Mouse (Mus musculus) CH12.LX (cell line): ENCODE results near the gene Dctn3. TPM values are rescaled to one million over a fixed set of nuclear protein-coding genes. Genes with fewer than 3 reads are reported as not detected.
A peak's percentile ranks its signal among the peaks of the same experiment; 100 is the strongest.

Experiments
- DNase-seq: peaks from one replicate; pipeline ENCODE4 v3.0.0-alpha.2; 2013; ENCODE audit errors: extremely low read depth
- H3K27ac ChIP-seq: 2 replicates; pipeline ENCODE4 v1.5.1; 2012; ENCODE audit warnings: low read depth, mild to moderate bottlenecking, control low read depth, moderate library complexity; ENCODE audit not compliant: insufficient read depth
- H3K27me3 ChIP-seq: replicated peaks from 2 replicates; pipeline ENCODE3; 2012; ENCODE audit warnings: inconsistent platforms
- H3K36me3 ChIP-seq, 2 experiments: replicated peaks in 1 of 2; 2 replicates each; pipeline versions ENCODE3 to v1.6.1; 2012; ENCODE audit warnings: inconsistent platforms in 1 of 2, low read length in 1 of 2, mild to moderate bottlenecking in 1 of 2, mixed read lengths in 1 of 2, moderate library complexity in 1 of 2; ENCODE audit not compliant: control insufficient read depth in 1 of 2, insufficient read depth in 1 of 2
- H3K4me1 ChIP-seq, 2 experiments: 2 replicates each; pipeline ENCODE4 v1.6.1; 2012; ENCODE audit warnings: inconsistent platforms in 1 of 2, moderate library complexity in 1 of 2; ENCODE audit not compliant: insufficient read depth in 2 of 2, control insufficient read depth in 1 of 2
- H3K4me2 ChIP-seq: 2 replicates; pipeline ENCODE4 v1.6.1; 2012; ENCODE audit warnings: low read depth, mild to moderate bottlenecking, control low read depth; ENCODE audit not compliant: poor library complexity, insufficient read depth, severe bottlenecking
- H3K4me3 ChIP-seq, 3 experiments: fragments of 150-350 bp in 1 of 3; sonication (generic) in 1 of 3; replicated peaks in 1 of 3; 2 replicates each; pipeline versions ENCODE3 to v1.5.1; 2011 to 2012; ENCODE audit warnings: low read depth in 2 of 3, low read length in 2 of 3, mild to moderate bottlenecking in 2 of 3, moderate library complexity in 2 of 3, control low read depth in 1 of 3, improper control_type of control experiment in 1 of 3, inconsistent platforms in 1 of 3, mixed read lengths in 1 of 3; ENCODE audit not compliant: poor library complexity in 1 of 3
- H3K79me2 ChIP-seq: replicated peaks from 2 replicates; pipeline ENCODE4 v1.6.1; 2012; ENCODE audit warnings: mild to moderate bottlenecking, moderate library complexity; ENCODE audit not compliant: control insufficient read depth, poor library complexity, insufficient read depth, severe bottlenecking; ENCODE audit errors: extremely low read depth
- H3K9ac ChIP-seq: 2 replicates; pipeline ENCODE4 v1.6.1; 2012; ENCODE audit warnings: low read depth, mild to moderate bottlenecking, control low read depth, moderate library complexity; ENCODE audit not compliant: insufficient read depth
- H3K9me3 ChIP-seq: replicated peaks from 2 replicates; pipeline ENCODE3; 2012; ENCODE audit warnings: low read length, inconsistent platforms, mixed read lengths
- BHLHE40 ChIP-seq: IDR thresholded peaks from 2 replicates; pipeline ENCODE4 v1.6.1; 2011; ENCODE audit warnings: mild to moderate bottlenecking, low read depth, low read length, improper control_type of control experiment
- CHD1 ChIP-seq: IDR thresholded peaks from 2 replicates; pipeline ENCODE4 v1.6.1; 2012; ENCODE audit warnings: low read depth, low read length, improper control_type of control experiment, inconsistent platforms
- CHD2 ChIP-seq: IDR thresholded peaks from 2 replicates; pipeline ENCODE4 v1.6.1; 2011; ENCODE audit warnings: low read length, improper control_type of control experiment
- CTCF ChIP-seq, 2 experiments: IDR thresholded peaks in 1 of 2; conservative IDR thresholded peaks in 1 of 2; 2 replicates each; pipeline ENCODE4 v1.5.1; 2011 to 2012; ENCODE audit warnings: low read depth in 2 of 2, low read length in 2 of 2, improper control_type of control experiment in 1 of 2, inconsistent platforms in 1 of 2, mild to moderate bottlenecking in 1 of 2, moderate library complexity in 1 of 2
- E2F4 ChIP-seq: IDR thresholded peaks from 2 replicates; pipeline ENCODE4 v1.6.1; 2011; ENCODE audit warnings: low read depth, low read length, improper control_type of control experiment; ENCODE audit not compliant: insufficient replicate concordance
- ELF1 ChIP-seq: IDR thresholded peaks from 2 replicates; pipeline ENCODE4 v1.6.1; 2014; ENCODE audit warnings: low read depth, mild to moderate bottlenecking, inconsistent platforms, low read length, improper control_type of control experiment
- EP300 ChIP-seq: IDR thresholded peaks from 2 replicates; pipeline ENCODE4 v1.6.1; 2011; ENCODE audit warnings: low read length, improper control_type of control experiment
- ETS1 ChIP-seq: conservative IDR thresholded peaks from 2 replicates; pipeline ENCODE4 v1.6.1; 2012; ENCODE audit warnings: low read depth, mild to moderate bottlenecking, inconsistent platforms, low read length, improper control_type of control experiment, moderate library complexity
- GABPA ChIP-seq: IDR thresholded peaks from 2 replicates; pipeline ENCODE4 v1.6.1; 2012; ENCODE audit warnings: low read depth, low read length, improper control_type of control experiment, inconsistent platforms; ENCODE audit not compliant: insufficient replicate concordance
- HCFC1 ChIP-seq: IDR thresholded peaks from 2 replicates; pipeline ENCODE4 v1.6.1; 2012; ENCODE audit warnings: low read depth, mild to moderate bottlenecking, inconsistent platforms, low read length, improper control_type of control experiment
- IRF4 ChIP-seq: IDR thresholded peaks from 2 replicates; pipeline ENCODE4 v1.6.1; 2014; ENCODE audit warnings: low read depth, mild to moderate bottlenecking, inconsistent platforms, low read length, improper control_type of control experiment
- JUN ChIP-seq: IDR thresholded peaks from 2 replicates; pipeline ENCODE4 v1.6.1; 2011; ENCODE audit warnings: low read depth, mild to moderate bottlenecking, low read length, improper control_type of control experiment, moderate library complexity; ENCODE audit not compliant: insufficient read depth
- JUND ChIP-seq: conservative IDR thresholded peaks from 2 replicates; pipeline ENCODE4 v1.6.1; 2011; ENCODE audit warnings: low read depth, low read length, improper control_type of control experiment
- KAT2A ChIP-seq: IDR thresholded peaks from 2 replicates; pipeline ENCODE4 v1.6.1; 2012; ENCODE audit warnings: low read length, improper control_type of control experiment, inconsistent platforms; ENCODE audit not compliant: insufficient replicate concordance
- MAFK ChIP-seq: IDR thresholded peaks from 2 replicates; pipeline ENCODE4 v1.6.1; 2011; ENCODE audit warnings: low read length, improper control_type of control experiment; ENCODE audit not compliant: insufficient replicate concordance
- MAX ChIP-seq: IDR thresholded peaks from 2 replicates; pipeline ENCODE4 v1.6.1; 2011; ENCODE audit warnings: low read length, improper control_type of control experiment
- MAZ ChIP-seq: IDR thresholded peaks from 2 replicates; pipeline ENCODE4 v1.6.1; 2012; ENCODE audit warnings: low read depth, mild to moderate bottlenecking, inconsistent platforms, low read length, improper control_type of control experiment, moderate library complexity
- MEF2A ChIP-seq: IDR thresholded peaks from 2 replicates; pipeline ENCODE4 v1.6.1; 2014; ENCODE audit warnings: low read depth, mild to moderate bottlenecking, inconsistent platforms, low read length, improper control_type of control experiment, borderline replicate concordance
- MXI1 ChIP-seq: IDR thresholded peaks from 2 replicates; pipeline ENCODE4 v1.6.1; 2011; ENCODE audit warnings: mild to moderate bottlenecking, low read depth, low read length, improper control_type of control experiment
- MYC ChIP-seq: IDR thresholded peaks from 2 replicates; pipeline ENCODE4 v1.6.1; 2011; ENCODE audit warnings: low read depth, mild to moderate bottlenecking, improper control_type of control experiment, low read length
- NELFE ChIP-seq: IDR thresholded peaks from 2 replicates; pipeline ENCODE4 v1.6.1; 2011; ENCODE audit warnings: low read depth, low read length, improper control_type of control experiment
- NRF1 ChIP-seq: IDR thresholded peaks from 2 replicates; pipeline ENCODE4 v1.6.1; 2014; ENCODE audit warnings: low read depth, mild to moderate bottlenecking, inconsistent platforms, low read length, improper control_type of control experiment, moderate library complexity
- PAX5 ChIP-seq: IDR thresholded peaks from 2 replicates; pipeline ENCODE4 v1.6.1; 2012; ENCODE audit warnings: low read length, inconsistent platforms, mixed read lengths
- POLR2A ChIP-seq: IDR thresholded peaks from 2 replicates; pipeline ENCODE4 v1.6.1; 2011; ENCODE audit warnings: low read depth, mild to moderate bottlenecking, improper control_type of control experiment, low read length
- POLR2AphosphoS2 ChIP-seq: IDR thresholded peaks from 2 replicates; pipeline ENCODE4 v1.6.1; 2011; ENCODE audit warnings: low read depth, low read length, improper control_type of control experiment
- RAD21 ChIP-seq: IDR thresholded peaks from 2 replicates; pipeline ENCODE4 v1.6.1; 2011; ENCODE audit warnings: low read depth, mild to moderate bottlenecking, low read length, improper control_type of control experiment, moderate library complexity
- RCOR1 ChIP-seq: conservative IDR thresholded peaks from 2 replicates; pipeline ENCODE4 v1.6.1; 2012; ENCODE audit warnings: low read depth, mild to moderate bottlenecking, inconsistent platforms, low read length, improper control_type of control experiment
- SIN3A ChIP-seq: IDR thresholded peaks from 2 replicates; pipeline ENCODE4 v1.6.1; 2012; ENCODE audit warnings: low read length, improper control_type of control experiment, inconsistent platforms
- SMC3 ChIP-seq: IDR thresholded peaks from 2 replicates; pipeline ENCODE4 v1.6.1; 2011; ENCODE audit warnings: low read depth, low read length, improper control_type of control experiment
- TBP ChIP-seq: conservative IDR thresholded peaks from 2 replicates; pipeline ENCODE4 v1.6.1; 2011; ENCODE audit warnings: low read depth, low read length, improper control_type of control experiment
- TCF12 ChIP-seq: IDR thresholded peaks from 2 replicates; pipeline ENCODE4 v1.6.1; 2014; ENCODE audit warnings: low read depth, mild to moderate bottlenecking, inconsistent platforms, low read length, improper control_type of control experiment
- UBTF ChIP-seq: IDR thresholded peaks from 2 replicates; pipeline ENCODE4 v1.6.1; 2012; ENCODE audit warnings: low read depth, mild to moderate bottlenecking, inconsistent platforms, low read length, improper control_type of control experiment, moderate library complexity
- USF1 ChIP-seq: IDR thresholded peaks from 2 replicates; pipeline ENCODE4 v1.6.1; 2014; ENCODE audit warnings: low read depth, mild to moderate bottlenecking, inconsistent platforms, low read length, improper control_type of control experiment
- USF2 ChIP-seq: conservative IDR thresholded peaks from 2 replicates; pipeline ENCODE4 v1.6.1; 2011; ENCODE audit warnings: low read depth, low read length, improper control_type of control experiment
- ZC3H11A ChIP-seq: IDR thresholded peaks from 2 replicates; pipeline ENCODE4 v1.6.1; 2012; ENCODE audit warnings: low read depth, mild to moderate bottlenecking, inconsistent platforms, low read length, improper control_type of control experiment
- ZKSCAN1 ChIP-seq: IDR thresholded peaks from 2 replicates; pipeline ENCODE4 v1.6.1; 2012; ENCODE audit warnings: low read depth, inconsistent platforms, low read length, improper control_type of control experiment, borderline replicate concordance
- ZMIZ1 ChIP-seq: IDR thresholded peaks from 2 replicates; pipeline ENCODE4 v1.6.1; 2012; ENCODE audit warnings: low read depth, mild to moderate bottlenecking, inconsistent platforms, low read length, improper control_type of control experiment
- ZNF384 ChIP-seq: IDR thresholded peaks from 2 replicates; pipeline ENCODE4 v1.6.1; 2012; ENCODE audit warnings: low read depth, low read length, improper control_type of control experiment, inconsistent platforms
- dilution Hi-C: fragments of 300-500 bp; cut with MboI; formaldehyde crosslinking; loops from 2 replicates; pipeline ENCODE4 v1.14.3; 2020; ENCODE audit warnings: low sequenced_read_pairs; ENCODE audit not compliant: extremely low pct_unique_long_range_greater_than_20kb, extremely low pct_ligation_motif_present
- in situ Hi-C: fragments of 300-500 bp; cut with MboI; formaldehyde crosslinking; loops from 3 replicates; pipeline ENCODE4 v1.14.3; 2019; ENCODE audit warnings: low sequenced_read_pairs, low pct_ligation_motif_present, low pct_unique_long_range_greater_than_20kb, mixed read lengths
- polyA plus RNA-seq: library from polyadenylated mRNA; unstranded; fragments of >175 nt; gene quantifications from 2 replicates; pipeline ENCODE4 v1.2.1, GENCODE M21; 2012; ENCODE audit warnings: low read depth; ENCODE audit not compliant: insufficient read length
- total RNA-seq, 2 experiments: library from RNA; depleted of rRNA; stranded (reverse); fragments of 300-350 nt in 1 of 2; fragments of >200 nt in 1 of 2; gene quantifications; 2 replicates each; pipeline ENCODE4 v1.2.3; 2012 to 2014

The Dctn3 gene
- 130 and 133 TPM in 2 replicates for total RNA-seq (2012; rRNA removed)
- 112 and 125 TPM in 2 replicates for total RNA-seq (2014; rRNA removed)
- 90.5 and 117 TPM in 2 replicates for polyA plus RNA-seq

GRCm38 (mm10) chr4:41722918-41723351 lies at the start of gene Dctn3:
Gene Dctn3 (minus strand): TSS chr4:41723170.
- H3K79me2 ChIP-seq: peaks cover 12% of the 10 kb centered on the region
- in situ Hi-C loops: no loop called here
- H3K9ac ChIP-seq: peak within 1 kb of the TSS; percentile 81
- peaks cover 24 to 29% of the 10 kb centered on the region in 2 experiments for H3K36me3 ChIP-seq
- dilution Hi-C loops: no loop called here
- DNase-seq: peak; percentile 98
- no peak within 1 kb of the TSS for H3K27ac ChIP-seq
- peak within 1 kb of the TSS; percentile 75 to 94 (median 84) for H3K4me3 ChIP-seq
- peak within 1 kb of the TSS; percentile 64 for H3K4me2 ChIP-seq
- H3K9me3 ChIP-seq: no peaks in the 10 kb centered on the region
- peaks cover 36% of the 10 kb centered on the region for H3K27me3 ChIP-seq
- H3K4me1 ChIP-seq: peaks cover 4 to 16% of the 10 kb centered on the region in 2 experiments
- TF ChIP-seq PAX5: no peak
- no peak for TF ChIP-seq USF2
- TF ChIP-seq MAZ: no peak
- no peak for TF ChIP-seq IRF4
- TF ChIP-seq MAX: no peak
- TF ChIP-seq HCFC1: peak; percentile 87
- peak; percentile 94 for TF ChIP-seq SIN3A
- TF ChIP-seq GABPA: no peak
- peak; percentile 84 for TF ChIP-seq JUND
- peak; percentile 83; the same call in 1 of the 2 replicates for TF ChIP-seq TCF12
- TF ChIP-seq CTCF (conservative IDR thresholded peaks at IDR 0.05 in 1 of 2, IDR thresholded peaks at IDR 0.05 in 1 of 2; ENCODE audit: low read depth in 2 of 2, low read length in 2 of 2): no peak
- peak; percentile 70 for TF ChIP-seq CHD2
- TF ChIP-seq MYC: no peak
- no peak for TF ChIP-seq ETS1
- no peak for TF ChIP-seq CHD1
- TF ChIP-seq RAD21: no peak
- TF ChIP-seq POLR2A: peak; percentile 96
- TF ChIP-seq MXI1: peak; percentile 55; the same call in 1 of the 2 replicates
- no peak for TF ChIP-seq RCOR1
- no peak for TF ChIP-seq MAFK
- no peak for TF ChIP-seq ZC3H11A
- no peak for TF ChIP-seq ZKSCAN1
- TF ChIP-seq POLR2AphosphoS2: peak; percentile 65; the same call in 1 of the 2 replicates
- no peak for TF ChIP-seq E2F4
- TF ChIP-seq USF1: no peak
- no peak for TF ChIP-seq SMC3
- peak; percentile 43; the same call in 1 of the 2 replicates for TF ChIP-seq JUN
- TF ChIP-seq ELF1: peak; percentile 99
- no peak for TF ChIP-seq BHLHE40
- TF ChIP-seq TBP: peak; percentile 86
- TF ChIP-seq EP300: no peak
- peak; percentile 77; the same call in 1 of the 2 replicates for TF ChIP-seq ZMIZ1
- peak; percentile 16; the same call in 1 of the 2 replicates for TF ChIP-seq NRF1
- TF ChIP-seq MEF2A: no peak
- peak; percentile 61; the same call in 1 of the 2 replicates for TF ChIP-seq KAT2A
- TF ChIP-seq NELFE: peak; percentile 91
- no peak for TF ChIP-seq UBTF
- no peak for TF ChIP-seq ZNF384
